Mouse (Mus musculus): Measurements from ENCODE around the gene Pias1. TPM values are rescaled to one million over a fixed set of nuclear protein-coding genes. Genes with fewer than 3 reads are reported as not detected.

Gene Pias1
- polyA plus RNA-seq, 1 experiment, result 5.9 TPM

- peak overlapping the region; percentile 76 for H3ac ChIP-seq (ENCODE audit: control insufficient read depth, insufficient read length)
- H3K4me3 ChIP-seq, result peak overlapping the region; percentile 35
- no peaks in the 10 kb centered on the region for H3K79me2 ChIP-seq (ENCODE audit: control insufficient read depth, insufficient read depth)
- no peak for TF ChIP-seq MAX (IDR thresholded peaks at IDR 0.05; ENCODE audit: low read depth)
- no peak for TF ChIP-seq REST (IDR thresholded peaks at IDR 0.05; ENCODE audit: insufficient read depth, insufficient read length)
- TF ChIP-seq E2F4 (IDR thresholded peaks at IDR 0.05; ENCODE audit: insufficient read depth), result no peak
- TF ChIP-seq MYOG (IDR thresholded peaks at IDR 0.05; ENCODE audit: control insufficient read depth in 1 of 3, insufficient read depth in 1 of 3, insufficient read length in 2 of 3, low read depth in 2 of 3), result no peak
- TF ChIP-seq MYOD1 (IDR thresholded peaks at IDR 0.05; ENCODE audit: control insufficient read depth in 1 of 3, insufficient read length in 2 of 3, low read depth in 2 of 3), result no peak
- TF ChIP-seq TCF3 (IDR thresholded peaks at IDR 0.05; ENCODE audit: insufficient read length, low read depth), result no peak
- no peak for TF ChIP-seq POLR2AphosphoS2 (IDR thresholded peaks at IDR 0.05; ENCODE audit: insufficient read length, low read depth)
- no peak for TF ChIP-seq SRF (IDR thresholded peaks at IDR 0.05; ENCODE audit: control insufficient read depth, insufficient read length, low read depth)
- no peak for TF ChIP-seq POLR2A (IDR thresholded peaks at IDR 0.05; ENCODE audit: insufficient read length, low read depth)
- no peak for TF ChIP-seq CEBPB (IDR thresholded peaks at IDR 0.05; ENCODE audit: insufficient read depth, poor library complexity, severe bottlenecking)
- no peaks in the 10 kb centered on the region for H3K36me3 ChIP-seq (ENCODE audit: control insufficient read depth, insufficient read depth)
- no peaks in the 10 kb centered on the region for H3K27me3 ChIP-seq (ENCODE audit: control insufficient read depth, insufficient read depth, insufficient read length)
- H3K4me2 ChIP-seq (ENCODE audit: low read depth), result peak overlapping the region; percentile 73
These were observed 149.6 kb downstream of the Pias1 start for GRCm38 (mm10) chr9:62838146-62838505.

GRCm38 (mm10) chr9:62837611-62838010, 150.1 kb downstream of the Pias1 start:
- Histone ChIP-seq H3K36me3 (ENCODE audit: control insufficient read depth, insufficient read depth) (no peaks in the 10 kb centered on the region), H3K4me2 (ENCODE audit: low read depth) (peak overlapping the region; percentile 73), H3K4me3 (peak overlapping the region; percentile 35), H3ac (ENCODE audit: control insufficient read depth, insufficient read length) (no peak overlapping the region), H3K27me3 (ENCODE audit: control insufficient read depth, insufficient read depth, insufficient read length) (no peaks in the 10 kb centered on the region), H3K79me2 (ENCODE audit: control insufficient read depth, insufficient read depth) (no peaks in the 10 kb centered on the region)
- TF ChIP-seq POLR2AphosphoS2 (IDR thresholded peaks at IDR 0.05; ENCODE audit: insufficient read length, low read depth) (no peak), E2F4 (IDR thresholded peaks at IDR 0.05; ENCODE audit: insufficient read depth) (no peak), TCF3 (IDR thresholded peaks at IDR 0.05; ENCODE audit: insufficient read length, low read depth) (no peak)

GRCm38 (mm10) chr9:62835705-62836446, 151.8 kb downstream of the Pias1 start:
- Histone ChIP-seq H3K79me2 (ENCODE audit: control insufficient read depth, insufficient read depth) (no peaks in the 10 kb centered on the region), H3K27me3 (ENCODE audit: control insufficient read depth, insufficient read depth, insufficient read length) (no peaks in the 10 kb centered on the region), H3ac (ENCODE audit: control insufficient read depth, insufficient read length) (no peak overlapping the region), H3K4me3 (no peak overlapping the region), H3K4me2 (ENCODE audit: low read depth) (no peak overlapping the region), H3K36me3 (ENCODE audit: control insufficient read depth, insufficient read depth) (no peaks in the 10 kb centered on the region)
- no peak for TF ChIP-seq USF1 (IDR thresholded peaks at IDR 0.05; ENCODE audit: low read depth)
- TF ChIP-seq SRF (IDR thresholded peaks at IDR 0.05; ENCODE audit: control insufficient read depth, insufficient read length, low read depth), result no peak
- no peak for TF ChIP-seq MAX (IDR thresholded peaks at IDR 0.05; ENCODE audit: low read depth)
- no peak for TF ChIP-seq REST (IDR thresholded peaks at IDR 0.05; ENCODE audit: insufficient read depth, insufficient read length)
- TF ChIP-seq TCF3 (IDR thresholded peaks at IDR 0.05; ENCODE audit: insufficient read length, low read depth), result no peak
- TF ChIP-seq MYOG (IDR thresholded peaks at IDR 0.05; ENCODE audit: control insufficient read depth in 1 of 3, insufficient read depth in 1 of 3, insufficient read length in 2 of 3, low read depth in 2 of 3), result no peak
- TF ChIP-seq POLR2AphosphoS2 (IDR thresholded peaks at IDR 0.05; ENCODE audit: insufficient read length, low read depth), result no peak
- no peak for TF ChIP-seq CEBPB (IDR thresholded peaks at IDR 0.05; ENCODE audit: insufficient read depth, poor library complexity, severe bottlenecking)
- TF ChIP-seq MYOD1 (IDR thresholded peaks at IDR 0.05; ENCODE audit: control insufficient read depth in 1 of 3, insufficient read length in 2 of 3, low read depth in 2 of 3), result no peak
- no peak for TF ChIP-seq E2F4 (IDR thresholded peaks at IDR 0.05; ENCODE audit: insufficient read depth)
- TF ChIP-seq POLR2A (IDR thresholded peaks at IDR 0.05; ENCODE audit: insufficient read length, low read depth), result no peak

- no peak overlapping the region for H3K4me2 ChIP-seq (ENCODE audit: low read depth)
- TF ChIP-seq MYOD1 (IDR thresholded peaks at IDR 0.05; ENCODE audit: control insufficient read depth in 1 of 3, insufficient read length in 2 of 3, low read depth in 2 of 3), result no peak
- no peak for TF ChIP-seq MYOG (IDR thresholded peaks at IDR 0.05; ENCODE audit: control insufficient read depth in 1 of 3, insufficient read depth in 1 of 3, insufficient read length in 2 of 3, low read depth in 2 of 3)
- TF ChIP-seq REST (IDR thresholded peaks at IDR 0.05; ENCODE audit: insufficient read depth, insufficient read length), result no peak
- TF ChIP-seq SRF (IDR thresholded peaks at IDR 0.05; ENCODE audit: control insufficient read depth, insufficient read length, low read depth), result no peak
- TF ChIP-seq CEBPB (IDR thresholded peaks at IDR 0.05; ENCODE audit: insufficient read depth, poor library complexity, severe bottlenecking), result no peak
- TF ChIP-seq USF1 (IDR thresholded peaks at IDR 0.05; ENCODE audit: low read depth), result no peak
- TF ChIP-seq E2F4 (IDR thresholded peaks at IDR 0.05; ENCODE audit: insufficient read depth), result no peak
- no peak for TF ChIP-seq MAX (IDR thresholded peaks at IDR 0.05; ENCODE audit: low read depth)
- TF ChIP-seq POLR2A (IDR thresholded peaks at IDR 0.05; ENCODE audit: insufficient read length, low read depth), result no peak
- TF ChIP-seq TCF12 (IDR thresholded peaks at IDR 0.05; ENCODE audit: insufficient read depth, poor library complexity, severe bottlenecking), result no peak
- no peak for TF ChIP-seq POLR2AphosphoS2 (IDR thresholded peaks at IDR 0.05; ENCODE audit: insufficient read length, low read depth)
- no peak for TF ChIP-seq TCF3 (IDR thresholded peaks at IDR 0.05; ENCODE audit: insufficient read length, low read depth)
- no peaks in the 10 kb centered on the region for H3K36me3 ChIP-seq (ENCODE audit: control insufficient read depth, insufficient read depth)
- no peak overlapping the region for H3ac ChIP-seq (ENCODE audit: control insufficient read depth, insufficient read length)
- no peaks in the 10 kb centered on the region for H3K79me2 ChIP-seq (ENCODE audit: control insufficient read depth, insufficient read depth)
- no peak overlapping the region for H3K4me3 ChIP-seq
- no peaks in the 10 kb centered on the region for H3K27me3 ChIP-seq (ENCODE audit: control insufficient read depth, insufficient read depth, insufficient read length)
These were observed 152.8 kb downstream of the Pias1 start for GRCm38 (mm10) chr9:62834906-62835305.

GRCm38 (mm10) chr9:62829877-62830276, 157.8 kb downstream of the Pias1 start:
- Histone ChIP-seq H3K4me3 (no peak overlapping the region), H3K4me2 (ENCODE audit: low read depth) (no peak overlapping the region), H3K36me3 (ENCODE audit: control insufficient read depth, insufficient read depth) (no peaks in the 10 kb centered on the region), H3K79me2 (ENCODE audit: control insufficient read depth, insufficient read depth) (no peaks in the 10 kb centered on the region), H3ac (ENCODE audit: control insufficient read depth, insufficient read length) (no peak overlapping the region), H3K27me3 (ENCODE audit: control insufficient read depth, insufficient read depth, insufficient read length) (no peaks in the 10 kb centered on the region)
- TF ChIP-seq TCF12 (IDR thresholded peaks at IDR 0.05; ENCODE audit: insufficient read depth, poor library complexity, severe bottlenecking) (no peak), SRF (IDR thresholded peaks at IDR 0.05; ENCODE audit: control insufficient read depth, insufficient read length, low read depth) (no peak), USF1 (IDR thresholded peaks at IDR 0.05; ENCODE audit: low read depth) (no peak), MAX (IDR thresholded peaks at IDR 0.05; ENCODE audit: low read depth) (no peak), TCF3 (IDR thresholded peaks at IDR 0.05; ENCODE audit: insufficient read length, low read depth) (no peak), REST (IDR thresholded peaks at IDR 0.05; ENCODE audit: insufficient read depth, insufficient read length) (no peak), E2F4 (IDR thresholded peaks at IDR 0.05; ENCODE audit: insufficient read depth) (no peak), MYOD1 (IDR thresholded peaks at IDR 0.05; ENCODE audit: control insufficient read depth in 1 of 3, insufficient read length in 2 of 3, low read depth in 2 of 3) (no peak), POLR2A (IDR thresholded peaks at IDR 0.05; ENCODE audit: insufficient read length, low read depth) (no peak), POLR2AphosphoS2 (IDR thresholded peaks at IDR 0.05; ENCODE audit: insufficient read length, low read depth) (no peak)
